Mouse (Mus musculus) cortical plate, adult 2 months (tissue): Measurements from ENCODE around the gene Fkbp1a.

ENCODE experiments used
- CTCF ChIP-seq: fragments of 200-500 bp; IDR thresholded peaks from 2 replicates; pipeline ENCODE4 v1.5.1; 2011; ENCODE audit warnings: mild to moderate bottlenecking, control low read depth, low read length; ENCODE audit not compliant: insufficient read depth; ENCODE audit errors: extremely low read depth
- POLR2A ChIP-seq: fragments of 200-500 bp; IDR thresholded peaks from 2 replicates; pipeline ENCODE4 v1.6.1; 2011; ENCODE audit warnings: mild to moderate bottlenecking, low read length, control low read depth; ENCODE audit not compliant: insufficient read depth; ENCODE audit errors: extremely low read depth

- no peak for TF ChIP-seq CTCF
- TF ChIP-seq POLR2A: no peak
Observed at GRCm38 (mm10) chr2:151543063-151543895, 996 bp downstream of the Fkbp1a start.
